Mouse (Mus musculus): Measurements from ENCODE around the gene Aox3. TPM values are rescaled to one million over a fixed set of nuclear protein-coding genes. Genes with fewer than 3 reads are reported as not detected.

The Aox3 gene
- 0.03 TPM in 1 of 2 replicates, not detected in the other for polyA plus RNA-seq (2012; rRNA removed)

GRCm38 (mm10) chr1:58112880-58113279, at the start of gene Aox3:
Gene Aox3 (plus strand): TSS chr1:58113130.
- Histone ChIP-seq H3K36me3 (ENCODE audit: control insufficient read depth, insufficient read depth, low read length) (no peaks in the 10 kb centered on the region), H3K27ac (ENCODE audit: insufficient read depth, low read depth, low read length) (no peak within 1 kb of the TSS), H3K4me3 (ENCODE audit: low read depth, low read length) (no peak within 1 kb of the TSS), H3K4me1 (ENCODE audit: control insufficient read depth, insufficient read depth, insufficient read length, low read length) (no peaks in the 10 kb centered on the region), H3K27me3 (ENCODE audit: control insufficient read depth, insufficient read depth, low read length) (no peaks in the 10 kb centered on the region)
- 17% methylated on average over 11 of the region's 11 CpGs for WGBS
- TF ChIP-seq CTCF (IDR thresholded peaks at IDR 0.05; ENCODE audit: extremely low read depth, insufficient read length, insufficient replicate concordance, low read depth, low read length) (peak; percentile 50; the same call in 1 of the 2 replicates), POLR2A (IDR thresholded peaks at IDR 0.05; ENCODE audit: low read depth, low read length) (no peak)

- WGBS: 92% methylated on average over 5 of the region's 5 CpGs
- H3K27ac ChIP-seq (ENCODE audit: insufficient read depth, low read depth, low read length): no peak overlapping the region
- no peaks in the 10 kb centered on the region for H3K36me3 ChIP-seq (ENCODE audit: control insufficient read depth, insufficient read depth, low read length)
- no peaks in the 10 kb centered on the region for H3K27me3 ChIP-seq (ENCODE audit: control insufficient read depth, insufficient read depth, low read length)
- no peak overlapping the region for H3K4me3 ChIP-seq (ENCODE audit: low read depth, low read length)
- no peak for TF ChIP-seq POLR2A (IDR thresholded peaks at IDR 0.05; ENCODE audit: low read depth, low read length)
- TF ChIP-seq CTCF (IDR thresholded peaks at IDR 0.05; ENCODE audit: extremely low read depth, insufficient read length, insufficient replicate concordance, low read depth, low read length): no peak
- H3K4me1 ChIP-seq (ENCODE audit: control insufficient read depth, insufficient read depth, insufficient read length, low read length): no peaks in the 10 kb centered on the region
These were observed 47.8 kb upstream of the Aox3 start for GRCm38 (mm10) chr1:58065151-58065550.

- Histone ChIP-seq H3K4me3 (ENCODE audit: low read depth, low read length) (no peak overlapping the region), H3K27ac (ENCODE audit: insufficient read depth, low read depth, low read length) (no peak overlapping the region), H3K36me3 (ENCODE audit: control insufficient read depth, insufficient read depth, low read length) (no peaks in the 10 kb centered on the region), H3K4me1 (ENCODE audit: control insufficient read depth, insufficient read depth, insufficient read length, low read length) (no peaks in the 10 kb centered on the region), H3K27me3 (ENCODE audit: control insufficient read depth, insufficient read depth, low read length) (no peaks in the 10 kb centered on the region)
- no peak for TF ChIP-seq POLR2A (IDR thresholded peaks at IDR 0.05; ENCODE audit: low read depth, low read length)
- TF ChIP-seq CTCF (IDR thresholded peaks at IDR 0.05; ENCODE audit: extremely low read depth, insufficient read length, insufficient replicate concordance, low read depth, low read length): no peak
- 69% methylated on average over 3 of the region's 3 CpGs for WGBS
These were observed 47.3 kb upstream of the Aox3 start for GRCm38 (mm10) chr1:58065606-58066005.

- Histone ChIP-seq H3K27ac (ENCODE audit: insufficient read depth, low read depth, low read length) (no peak overlapping the region), H3K27me3 (ENCODE audit: control insufficient read depth, insufficient read depth, low read length) (no peaks in the 10 kb centered on the region), H3K36me3 (ENCODE audit: control insufficient read depth, insufficient read depth, low read length) (no peaks in the 10 kb centered on the region), H3K4me1 (ENCODE audit: control insufficient read depth, insufficient read depth, insufficient read length, low read length) (no peaks in the 10 kb centered on the region), H3K4me3 (ENCODE audit: low read depth, low read length) (no peak overlapping the region)
- TF ChIP-seq POLR2A (IDR thresholded peaks at IDR 0.05; ENCODE audit: low read depth, low read length): no peak
- TF ChIP-seq CTCF (IDR thresholded peaks at IDR 0.05; ENCODE audit: extremely low read depth, insufficient read length, insufficient replicate concordance, low read depth, low read length): no peak
- WGBS: 79% methylated on average over 6 of the region's 6 CpGs
These were observed 43.7 kb upstream of the Aox3 start for GRCm38 (mm10) chr1:58069181-58069580.

- Histone ChIP-seq H3K36me3 (ENCODE audit: control insufficient read depth, insufficient read depth, low read length) (no peaks in the 10 kb centered on the region), H3K4me1 (ENCODE audit: control insufficient read depth, insufficient read depth, insufficient read length, low read length) (no peaks in the 10 kb centered on the region)
These were observed 42.8 kb upstream of the Aox3 start for GRCm38 (mm10) chr1:58070091-58070490.

GRCm38 (mm10) chr1:58071006-58071405, 41.9 kb upstream of the Aox3 start:
- TF ChIP-seq CTCF (IDR thresholded peaks at IDR 0.05; ENCODE audit: extremely low read depth, insufficient read length, insufficient replicate concordance, low read depth, low read length) (no peak), POLR2A (IDR thresholded peaks at IDR 0.05; ENCODE audit: low read depth, low read length) (no peak)
- Histone ChIP-seq H3K36me3 (ENCODE audit: control insufficient read depth, insufficient read depth, low read length) (no peaks in the 10 kb centered on the region), H3K27ac (ENCODE audit: insufficient read depth, low read depth, low read length) (no peak overlapping the region), H3K27me3 (ENCODE audit: control insufficient read depth, insufficient read depth, low read length) (no peaks in the 10 kb centered on the region), H3K4me1 (ENCODE audit: control insufficient read depth, insufficient read depth, insufficient read length, low read length) (no peaks in the 10 kb centered on the region), H3K4me3 (ENCODE audit: low read depth, low read length) (no peak overlapping the region)
- WGBS: 74% methylated on average over 9 of the region's 9 CpGs

More at GRCm38 (mm10) chr1:58070091-58070490, 42.8 kb upstream of the Aox3 start:
- H3K27ac ChIP-seq (ENCODE audit: insufficient read depth, low read depth, low read length): no peak overlapping the region
- no peaks in the 10 kb centered on the region for H3K27me3 ChIP-seq (ENCODE audit: control insufficient read depth, insufficient read depth, low read length)
- TF ChIP-seq CTCF (IDR thresholded peaks at IDR 0.05; ENCODE audit: extremely low read depth, insufficient read length, insufficient replicate concordance, low read depth, low read length) (no peak), POLR2A (IDR thresholded peaks at IDR 0.05; ENCODE audit: low read depth, low read length) (no peak)
- H3K4me3 ChIP-seq (ENCODE audit: low read depth, low read length): no peak overlapping the region
- WGBS: 88% methylated on average over 11 of the region's 11 CpGs

GRCm38 (mm10) chr1:58071509-58071908, 41.4 kb upstream of the Aox3 start:
- H3K36me3 ChIP-seq (ENCODE audit: control insufficient read depth, insufficient read depth, low read length): no peaks in the 10 kb centered on the region
- H3K4me1 ChIP-seq (ENCODE audit: control insufficient read depth, insufficient read depth, insufficient read length, low read length): no peaks in the 10 kb centered on the region
- no peaks in the 10 kb centered on the region for H3K27me3 ChIP-seq (ENCODE audit: control insufficient read depth, insufficient read depth, low read length)
- TF ChIP-seq POLR2A (IDR thresholded peaks at IDR 0.05; ENCODE audit: low read depth, low read length): no peak
- TF ChIP-seq CTCF (IDR thresholded peaks at IDR 0.05; ENCODE audit: extremely low read depth, insufficient read length, insufficient replicate concordance, low read depth, low read length): no peak
- no peak overlapping the region for H3K27ac ChIP-seq (ENCODE audit: insufficient read depth, low read depth, low read length)
- 71% methylated on average over 1 of the region's 1 CpGs for WGBS
- H3K4me3 ChIP-seq (ENCODE audit: low read depth, low read length): no peak overlapping the region

Data from small intestine, adult 2 months (tissue).